Mouse (Mus musculus): Measurements from ENCODE around the gene Catsperg1.

DNA sequence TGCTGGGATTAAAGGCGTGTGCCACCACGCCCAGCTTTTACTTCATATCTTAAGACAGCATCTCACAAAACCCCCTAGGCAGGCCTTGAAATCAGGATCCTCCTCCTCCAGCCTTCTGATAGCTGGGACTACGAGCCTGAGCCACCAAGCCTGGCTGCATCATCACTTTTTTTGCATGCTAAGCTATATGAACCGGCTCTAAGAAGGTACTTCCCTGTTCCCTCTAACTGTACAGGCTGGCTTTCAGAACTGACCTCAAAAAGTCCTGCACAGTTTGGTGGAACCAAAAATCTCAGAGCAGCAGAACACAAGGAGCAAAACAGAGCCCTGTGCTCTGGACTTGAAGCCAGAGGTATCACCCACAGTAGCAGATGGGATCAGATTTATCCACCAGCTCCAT, 14.4 kb upstream of the Catsperg1 start:
- TF ChIP-seq CTCF (IDR thresholded peaks at IDR 0.05; ENCODE audit: low read depth): no peak
- no peak for TF ChIP-seq EP300 (IDR thresholded peaks at IDR 0.05; ENCODE audit: low read depth)

Data from heart, postnatal 0 days (tissue).